In genomic region chr10:80752079-80752625, GRCm38 (mm10) we compare ENCODE assay signal across 8 mouse cellular contexts. TPM values are rescaled to one million over a fixed set of nuclear protein-coding genes. Genes with fewer than 3 reads are reported as not detected.
DNase-seq lines count a peak whose midpoint lies in the region; ATAC-seq and TF ChIP-seq lines count a peak whose summit lies in the region.

No protein-coding gene starts in this region.

- H3K27me3 ChIP-seq in G1E (ENCODE audit: insufficient read depth, low read length) = peaks cover 2% of the 10 kb centered on the region; the same call in 1 of the 2 replicates
- H3K27me3 ChIP-seq in forebrain, embryonic 10.5 days (ENCODE audit: poor library complexity, severe bottlenecking) = no peaks in the 10 kb centered on the region
- H3K27me3 ChIP-seq in limb, embryonic 10.5 days (ENCODE audit: low read depth, poor library complexity, severe bottlenecking) = no peaks in the 10 kb centered on the region
- no peaks in the 10 kb centered on the region for H3K27me3 ChIP-seq in midbrain, embryonic 10.5 days (ENCODE audit: low read depth, poor library complexity, severe bottlenecking)

- peaks cover 49% of the 10 kb centered on the region for H3K4me1 ChIP-seq in G1E (ENCODE audit: insufficient read depth, low read depth, low read length)
- peaks cover 40% of the 10 kb centered on the region for H3K4me1 ChIP-seq in forebrain, embryonic 10.5 days
- peaks cover 44% of the 10 kb centered on the region for H3K4me1 ChIP-seq in limb, embryonic 10.5 days
- H3K4me1 ChIP-seq in midbrain, embryonic 10.5 days = peaks cover 36% of the 10 kb centered on the region

- peak; percentile 76 for DNase-seq in G1E (ENCODE audit: low spot score)
- DNase-seq in adrenal gland, postnatal 14 days = peak; percentile 91
- DNase-seq in forebrain, embryonic 10.5 days (ENCODE audit: extremely low spot score, low spot score) = peak; percentile 88
- DNase-seq in heart, postnatal 14 days = peak; percentile 80 to 90
- peak; percentile 90 for DNase-seq in limb, embryonic 10.5 days (ENCODE audit: low spot score)
- peak; percentile 87 for DNase-seq in midbrain, embryonic 10.5 days (ENCODE audit: low spot score)
- peak; percentile 74 to 83 for DNase-seq in spleen, postnatal 4 days (ENCODE audit: low spot score in 2 of 2)
- DNase-seq in layer of hippocampus, adult 8-10 months (ENCODE audit: low spot score in 2 of 2) = no peak

- 6% methylated on average over 6 of the region's 6 CpGs for WGBS in forebrain, embryonic 10.5 days
- WGBS in limb, embryonic 10.5 days = 5% methylated on average over 6 of the region's 6 CpGs
- whole genome bisulfite sequencing in midbrain, embryonic 10.5 days = 8% methylated on average over 6 of the region's 6 CpGs

- H3K9me3 ChIP-seq in G1E (replicated peaks) = no peaks in the 10 kb centered on the region
- no peaks in the 10 kb centered on the region for H3K9me3 ChIP-seq in forebrain, embryonic 10.5 days
- no peaks in the 10 kb centered on the region for H3K9me3 ChIP-seq in limb, embryonic 10.5 days (replicated peaks)
- no peaks in the 10 kb centered on the region for H3K9me3 ChIP-seq in midbrain, embryonic 10.5 days (replicated peaks)

- intact Hi-C loops in heart, postnatal 14 days (cut with DNase I) = no loop called here

- peaks cover 11% of the 10 kb centered on the region for H3K36me3 ChIP-seq in G1E (replicated peaks)
- no peaks in the 10 kb centered on the region for H3K36me3 ChIP-seq in forebrain, embryonic 10.5 days (replicated peaks)
- H3K36me3 ChIP-seq in limb, embryonic 10.5 days = no peaks in the 10 kb centered on the region
- H3K36me3 ChIP-seq in midbrain, embryonic 10.5 days = no peaks in the 10 kb centered on the region

- TF ChIP-seq CTCF in G1E (IDR thresholded peaks at IDR 0.05; ENCODE audit: low read depth, low read length) = no peak

- ATAC-seq in G1E (ENCODE audit: extremely low read depth, insufficient number of reproducible peaks, low FRiP score, poor library complexity, severe bottlenecking) = peak; percentile 45

- H3K27ac ChIP-seq in forebrain, embryonic 10.5 days = 0 out of 2 replicates have a peak overlapping the region, but pooled peaks have one; percentile 40
- no peak overlapping the region for H3K27ac ChIP-seq in limb, embryonic 10.5 days
- peak overlapping the region; percentile 57; the same call in 1 of the 2 replicates for H3K27ac ChIP-seq in midbrain, embryonic 10.5 days (replicated peaks)

- H3K4me3 ChIP-seq in G1E (ENCODE audit: low read depth, low read length) = peak overlapping the region; percentile 64; the same call in 1 of the 2 replicates
- peak overlapping the region; percentile 44 for H3K4me3 ChIP-seq in forebrain, embryonic 10.5 days
- peak overlapping the region; percentile 36 for H3K4me3 ChIP-seq in limb, embryonic 10.5 days
- H3K4me3 ChIP-seq in midbrain, embryonic 10.5 days = peak overlapping the region; percentile 44

RNA-seq across cellular contexts. Expression of gene Dot1l, which starts 2.9 kb away (rescaled TPM):
- 95.3 and 105 TPM in 2 replicates for total RNA-seq in G1E (2014; fragmentation: Nextera tagmentation)
- total RNA-seq in G1E (2017) = 8.7 and 9.0 TPM in 2 replicates
- 118 and 121 TPM in 2 replicates for polyA plus RNA-seq in G1E (2012)
- 82.3 and 90.7 TPM in 2 replicates for total RNA-seq in adrenal gland, postnatal 14 days (2021)
- polyA plus RNA-seq in forebrain, embryonic 10.5 days (2016; fragmentation: Nextera tagmentation; extraction: Ambion mirVana) = 20.8 and 21.7 TPM in 2 replicates
- 10 to 100 TPM; 55.1 to 56.3 TPM for total RNA-seq in heart, postnatal 14 days (2021)
- polyA plus RNA-seq in limb, embryonic 10.5 days (2016; fragmentation: Nextera tagmentation; extraction: Ambion mirVana) = 26.4 and 28.3 TPM in 2 replicates
- 19.1 and 19.8 TPM in 2 replicates for polyA plus RNA-seq in midbrain, embryonic 10.5 days (2016; fragmentation: Nextera tagmentation; extraction: Ambion mirVana)
- 10 to 100 TPM; 43.7 to 56.4 (median 51.3) TPM for total RNA-seq in layer of hippocampus, adult 8-10 months (2022)

RNA-seq across cellular contexts. Expression of gene Ap3d1, which starts 10.1 kb away (rescaled TPM):
- total RNA-seq in G1E (2014; fragmentation: Nextera tagmentation) (121 and 133 TPM in 2 replicates), G1E (2017) (72.3 and 88.3 TPM in 2 replicates)
- 37.4 and 39.4 TPM in 2 replicates for polyA plus RNA-seq in G1E (2012)
- 80.3 and 85.6 TPM in 2 replicates for total RNA-seq in adrenal gland, postnatal 14 days (2021)
- polyA plus RNA-seq in forebrain, embryonic 10.5 days (2016; fragmentation: Nextera tagmentation; extraction: Ambion mirVana) = 58.2 and 58.7 TPM in 2 replicates
- 10 to 100 TPM; 44.6 to 47.8 TPM for total RNA-seq in heart, postnatal 14 days (2021)
- polyA plus RNA-seq in limb, embryonic 10.5 days (2016; fragmentation: Nextera tagmentation; extraction: Ambion mirVana) = 54.6 and 60.6 TPM in 2 replicates
- 57.1 and 62.5 TPM in 2 replicates for polyA plus RNA-seq in midbrain, embryonic 10.5 days (2016; fragmentation: Nextera tagmentation; extraction: Ambion mirVana)
- total RNA-seq in layer of hippocampus, adult 8-10 months (2022) = 100 to 1,000 TPM; 136 to 163 (median 147) TPM

RNA-seq across cellular contexts. Expression of gene Sf3a2, which starts 45.8 kb away (rescaled TPM):
- total RNA-seq in G1E (2014; fragmentation: Nextera tagmentation) = 142 and 172 TPM in 2 replicates
- 8.7 and 9.9 TPM in 2 replicates for total RNA-seq in G1E (2017)
- 652 and 920 TPM in 2 replicates for polyA plus RNA-seq in G1E (2012)
- total RNA-seq in adrenal gland, postnatal 14 days (2021) = 47.6 and 52.2 TPM in 2 replicates
- polyA plus RNA-seq in forebrain, embryonic 10.5 days (2016; fragmentation: Nextera tagmentation; extraction: Ambion mirVana) = 110 and 118 TPM in 2 replicates
- total RNA-seq in heart, postnatal 14 days (2021) = 10 to 100 TPM; 27.0 to 31.6 TPM
- 113 and 121 TPM in 2 replicates for polyA plus RNA-seq in limb, embryonic 10.5 days (2016; fragmentation: Nextera tagmentation; extraction: Ambion mirVana)
- polyA plus RNA-seq in midbrain, embryonic 10.5 days (2016; fragmentation: Nextera tagmentation; extraction: Ambion mirVana) = 108 and 112 TPM in 2 replicates
- total RNA-seq in layer of hippocampus, adult 8-10 months (2022) = 10 to 100 TPM; 43.3 to 60.0 (median 50.2) TPM

RNA-seq across cellular contexts. Expression of gene Plekhj1, which starts 46.3 kb away (rescaled TPM):
- 122 and 192 TPM in 2 replicates for total RNA-seq in G1E (2014; fragmentation: Nextera tagmentation)
- 58.1 and 68.0 TPM in 2 replicates for total RNA-seq in G1E (2017)
- polyA plus RNA-seq in G1E (2012) = 285 and 325 TPM in 2 replicates
- total RNA-seq in adrenal gland, postnatal 14 days (2021) = 59.5 and 71.1 TPM in 2 replicates
- polyA plus RNA-seq in forebrain, embryonic 10.5 days (2016; fragmentation: Nextera tagmentation; extraction: Ambion mirVana) = 196 and 197 TPM in 2 replicates
- total RNA-seq in heart, postnatal 14 days (2021) = 10 to 100 TPM; 35.7 to 36.3 TPM
- 168 and 204 TPM in 2 replicates for polyA plus RNA-seq in limb, embryonic 10.5 days (2016; fragmentation: Nextera tagmentation; extraction: Ambion mirVana)
- polyA plus RNA-seq in midbrain, embryonic 10.5 days (2016; fragmentation: Nextera tagmentation; extraction: Ambion mirVana) = 184 and 191 TPM in 2 replicates
- 10 to 100 TPM; 61.4 to 75.8 (median 70.7) TPM for total RNA-seq in layer of hippocampus, adult 8-10 months (2022)

RNA-seq across cellular contexts. Expression of gene Izumo4, which starts 50.2 kb away (rescaled TPM):
- 2.3 and 7.4 TPM in 2 replicates for total RNA-seq in G1E (2014; fragmentation: Nextera tagmentation)
- 5.9 and 10.3 TPM in 2 replicates for total RNA-seq in G1E (2017)
- 7.5 and 8.2 TPM in 2 replicates for polyA plus RNA-seq in G1E (2012)
- 12.1 and 12.6 TPM in 2 replicates for total RNA-seq in adrenal gland, postnatal 14 days (2021)
- polyA plus RNA-seq in forebrain, embryonic 10.5 days (2016; fragmentation: Nextera tagmentation; extraction: Ambion mirVana) = 7.7 and 10.9 TPM in 2 replicates
- total RNA-seq in heart, postnatal 14 days (2021) = 1 to 10 TPM; 4.5 to 4.9 TPM
- polyA plus RNA-seq in limb, embryonic 10.5 days (2016; fragmentation: Nextera tagmentation; extraction: Ambion mirVana) = 8.6 and 10.8 TPM in 2 replicates
- 8.9 and 15.7 TPM in 2 replicates for polyA plus RNA-seq in midbrain, embryonic 10.5 days (2016; fragmentation: Nextera tagmentation; extraction: Ambion mirVana)
- total RNA-seq in layer of hippocampus, adult 8-10 months (2022) = 10 to 100 TPM; 56.6 to 73.2 (median 69.8) TPM

Comparison
In these comparisons a context has a peak if more than half of its experiments do, and no peak if none do; other contexts are left out.
1. DNase-seq: peak in G1E (single experiment), adrenal gland, postnatal 14 days (single experiment), forebrain, embryonic 10.5 days (single experiment), heart, postnatal 14 days (2 of 2), limb, embryonic 10.5 days (single experiment), midbrain, embryonic 10.5 days (single experiment) and spleen, postnatal 4 days (2 of 2); none in layer of hippocampus, adult 8-10 months (0 of 2).
2. Peak in every context shown above with its lines, with median percentiles within 50 percentile points of each other: H3K4me3 ChIP-seq.